Mouse (Mus musculus) gastrocnemius, postnatal 10 days (tissue): ENCODE data around the gene Lrig2. TPM values are rescaled to one million over a fixed set of nuclear protein-coding genes. Genes with fewer than 3 reads are reported as not detected.

ENCODE experiments used
- DNase-seq: peaks from one replicate; pipeline ENCODE4 v3.0.0; 2021; ENCODE audit warnings: mixed read lengths
- long read RNA-seq, 2 experiments: library from polyadenylated mRNA; stranded (forward); transcript quantifications; one replicate each; pipeline ENCODE4 v2.0.0; 2021
- total RNA-seq, 2 experiments: library from RNA; stranded (reverse); gene quantifications; 2 replicates each; pipeline ENCODE4 v1.2.3; 2021

The Lrig2 gene
- 10 to 100 TPM; 10.1 to 16.4 TPM for total RNA-seq
- long read RNA-seq, experiment 1, full-length matches to known transcripts: 7 of 9 reads
- long read RNA-seq, experiment 1, partial matches to known transcripts: 2 of 9 reads
- long read RNA-seq, experiment 1, other reads (novel, unspliced or antisense): 0 of 9 reads
- long read RNA-seq, experiment 2, full-length matches to known transcripts: 1 of 3 reads
- long read RNA-seq, experiment 2, partial matches to known transcripts: 0 of 3 reads
- long read RNA-seq, experiment 2, other reads (novel, unspliced or antisense): 2 of 3 reads

- peak; percentile 98 for DNase-seq
Observed at GRCm38 (mm10) chr3:104511538-104512423, at the start of gene Lrig2. TSS of gene Lrig2 (minus strand) at chr3:104511918.

- no peak for DNase-seq
Observed at GRCm38 (mm10) chr3:104556624-104557023, 44.9 kb upstream of the Lrig2 start.

GRCm38 (mm10) chr3:104550594-104550993, 38.9 kb upstream of the Lrig2 start:
- no peak for DNase-seq

GRCm38 (mm10) chr3:104548367-104549087, 36.8 kb upstream of the Lrig2 start:
- DNase-seq: no peak

- DNase-seq: no peak
Observed at GRCm38 (mm10) chr3:104543825-104544224, 32.1 kb upstream of the Lrig2 start.

- no peak for DNase-seq
Observed at GRCm38 (mm10) chr3:104542065-104542429, 30.3 kb upstream of the Lrig2 start.

- DNase-seq: peak; percentile 67
Observed at GRCm38 (mm10) chr3:104541139-104542064, 29.7 kb upstream of the Lrig2 start.

- DNase-seq: no peak
Observed at GRCm38 (mm10) chr3:104540480-104541138, 28.9 kb upstream of the Lrig2 start.

- no peak for DNase-seq
Observed at GRCm38 (mm10) chr3:104533223-104533622, 21.5 kb upstream of the Lrig2 start.

- DNase-seq: no peak
Observed at GRCm38 (mm10) chr3:104526115-104526882, 14.6 kb upstream of the Lrig2 start.

- no peak for DNase-seq
Observed at GRCm38 (mm10) chr3:104525516-104525915, 13.8 kb upstream of the Lrig2 start.

- no peak for DNase-seq
Observed at GRCm38 (mm10) chr3:104525029-104525428, 13.3 kb upstream of the Lrig2 start.

- DNase-seq: peak; percentile 12
Observed at GRCm38 (mm10) chr3:104523333-104523871, 11.7 kb upstream of the Lrig2 start.

GRCm38 (mm10) chr3:104521341-104521924, 9.7 kb upstream of the Lrig2 start:
- no peak for DNase-seq

GRCm38 (mm10) chr3:104520471-104520870, 8.8 kb upstream of the Lrig2 start:
- no peak for DNase-seq

GRCm38 (mm10) chr3:104518931-104519330, 7.2 kb upstream of the Lrig2 start:
- DNase-seq: no peak

GRCm38 (mm10) chr3:104518411-104518810, 6.7 kb upstream of the Lrig2 start:
- no peak for DNase-seq

GRCm38 (mm10) chr3:104517161-104517560, 5.4 kb upstream of the Lrig2 start:
- DNase-seq: no peak

GRCm38 (mm10) chr3:104514510-104514909, 2.8 kb upstream of the Lrig2 start:
- no peak for DNase-seq

GRCm38 (mm10) chr3:104512424-104512748, 668 bp upstream of the Lrig2 start:
- no peak for DNase-seq
